Mouse (Mus musculus) limb, embryonic 11.5 days (tissue): ENCODE data around the gene Aqp1. TPM values are rescaled to one million over a fixed set of nuclear protein-coding genes. Genes with fewer than 3 reads are reported as not detected.

Experiments
- ATAC-seq: fragments of 200-750 bp; cut with Nextera tagmentation; 2 replicates; pipeline ENCODE4 v1.8.0; 2017; ENCODE audit warnings: low read depth; ENCODE audit not compliant: insufficient number of reproducible peaks, low FRiP score, low TSS enrichment
- DNase-seq: peaks from one replicate; pipeline ENCODE4 v3.0.0-alpha.2; 2015; ENCODE audit warnings: low spot score
- H3K27ac ChIP-seq: fragments of 300-500 bp; sonication (generic); replicated peaks from 2 replicates; pipeline ENCODE4 v1.5.1; 2014; ENCODE audit warnings: low read depth, mild to moderate bottlenecking, low read length
- H3K27me3 ChIP-seq: fragments of 300-500 bp; sonication (generic); 2 replicates; pipeline ENCODE4 v1.6.1; 2014; ENCODE audit warnings: mild to moderate bottlenecking, low read length, mixed read lengths; ENCODE audit not compliant: control insufficient read depth, insufficient read depth
- H3K36me3 ChIP-seq: fragments of 300-500 bp; sonication (generic); 2 replicates; pipeline ENCODE4 v1.6.1; 2014; ENCODE audit warnings: mild to moderate bottlenecking, low read length, moderate library complexity, mixed read lengths; ENCODE audit not compliant: control insufficient read depth, insufficient read depth
- H3K4me1 ChIP-seq: fragments of 300-500 bp; sonication (generic); 2 replicates; pipeline ENCODE4 v1.6.1; 2014; ENCODE audit warnings: low read length, mixed read lengths; ENCODE audit not compliant: control insufficient read depth, insufficient read depth
- H3K4me2 ChIP-seq: fragments of 300-500 bp; sonication (generic); 2 replicates; pipeline ENCODE4 v1.6.1; 2014; ENCODE audit warnings: low read depth, mild to moderate bottlenecking, moderate library complexity; ENCODE audit not compliant: severe bottlenecking
- H3K4me3 ChIP-seq: fragments of 300-500 bp; sonication (generic); 2 replicates; pipeline ENCODE4 v1.5.1; 2014; ENCODE audit warnings: low read depth, low read length
- H3K9ac ChIP-seq: fragments of 300-500 bp; sonication (generic); 2 replicates; pipeline ENCODE4 v1.6.1; 2014; ENCODE audit warnings: mild to moderate bottlenecking, low read length
- H3K9me3 ChIP-seq: fragments of 300-500 bp; sonication (generic); 2 replicates; pipeline ENCODE4 v1.6.1; 2016; ENCODE audit warnings: low read length; ENCODE audit not compliant: control insufficient read depth
- WGBS: fragments of 180-500 bp; shearing (Covaris S2); extraction: QIAGEN DNeasy Blood & Tissue Kit; methylation state at CpG from one replicate; pipeline ENCODE4 v1.1.7; 2014; 5-methylcytosine and 5-hydroxymethylcytosine counted together
- polyA plus RNA-seq: library from polyadenylated mRNA; unstranded; fragments of >200 nt; fragmentation: Nextera tagmentation; extraction: Ambion mirVana; gene quantifications from 2 replicates; pipeline ENCODE4 v1.2.1, GENCODE M21; 2014

Gene Aqp1
- polyA plus RNA-seq, 1 experiment from 2014 or later: 0.64 TPM

DNA sequence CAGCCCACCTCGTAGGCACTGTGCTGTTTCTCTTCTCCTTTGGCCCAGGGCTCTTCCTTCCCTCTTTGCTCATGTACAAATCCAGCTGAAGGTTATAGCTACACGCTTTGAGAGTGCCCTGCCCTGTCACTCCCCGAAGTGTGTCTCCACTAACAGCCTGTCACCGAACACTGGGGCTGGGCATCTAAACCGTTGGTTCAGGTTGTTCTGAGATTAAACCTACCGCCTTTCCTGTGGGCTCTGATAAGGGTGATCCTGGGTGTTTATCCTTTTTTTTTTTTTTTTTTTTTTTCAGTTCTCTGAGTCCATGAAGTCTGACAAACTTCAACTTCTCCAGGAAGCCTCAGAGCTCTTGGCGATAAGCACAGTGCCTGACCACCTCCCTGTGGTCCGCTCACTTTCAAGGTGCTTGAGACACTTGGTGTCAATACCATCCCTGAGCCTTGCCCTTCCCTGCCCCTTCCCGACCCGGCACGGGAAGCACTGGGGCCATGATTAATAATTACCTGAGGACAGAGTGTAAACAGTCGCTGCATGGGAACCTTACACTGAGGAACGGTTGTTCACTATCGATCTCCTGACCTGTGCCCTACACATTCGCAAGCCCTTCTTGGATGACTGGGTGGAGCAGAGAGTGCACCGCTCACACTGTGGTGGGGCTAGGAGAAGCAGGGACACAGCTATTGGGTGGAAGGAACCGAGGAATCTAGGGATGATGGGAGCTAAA lies 12.2 kb upstream of the Aqp1 start:
- H3K4me1 ChIP-seq: no peaks in the 10 kb centered on the region
- no peak for DNase-seq
- no peak overlapping the region for H3K4me3 ChIP-seq
- no peak overlapping the region for H3K4me2 ChIP-seq
- no peak for ATAC-seq
- H3K27ac ChIP-seq: no peak overlapping the region
- H3K36me3 ChIP-seq: no peaks in the 10 kb centered on the region
- no peaks in the 10 kb centered on the region for H3K27me3 ChIP-seq
- WGBS: 85% methylated on average over 17 of the region's 17 CpGs
- H3K9ac ChIP-seq: no peak overlapping the region
- H3K9me3 ChIP-seq: no peaks in the 10 kb centered on the region

DNA sequence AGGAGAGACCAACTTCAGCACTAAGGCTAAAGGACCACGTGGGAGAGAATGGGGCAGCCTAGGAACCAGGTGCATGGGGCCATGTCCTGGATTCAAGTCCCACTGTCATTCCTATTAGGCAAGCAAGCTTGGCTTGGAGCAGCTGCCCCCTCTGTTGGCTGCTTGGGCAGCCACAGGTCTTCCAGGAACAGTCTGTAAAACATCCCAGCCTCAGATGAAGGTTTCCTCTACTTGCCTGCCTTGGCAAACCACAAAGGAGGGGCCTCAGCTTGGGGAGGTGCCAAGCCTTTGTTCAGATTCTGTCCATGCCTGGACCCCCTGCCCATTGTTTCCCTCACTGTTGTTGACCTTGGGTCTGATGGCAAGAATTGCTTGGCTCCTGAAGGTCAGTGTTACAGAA lies 11.4 kb upstream of the Aqp1 start:
- Histone ChIP-seq H3K9me3 (no peaks in the 10 kb centered on the region), H3K4me2 (no peak overlapping the region), H3K4me1 (no peaks in the 10 kb centered on the region), H3K9ac (no peak overlapping the region), H3K4me3 (no peak overlapping the region), H3K36me3 (no peaks in the 10 kb centered on the region), H3K27me3 (no peaks in the 10 kb centered on the region), H3K27ac (no peak overlapping the region)
- WGBS: 65% methylated on average over 1 of the region's 1 CpGs
- DNase-seq (no peak), ATAC-seq (no peak)

DNA sequence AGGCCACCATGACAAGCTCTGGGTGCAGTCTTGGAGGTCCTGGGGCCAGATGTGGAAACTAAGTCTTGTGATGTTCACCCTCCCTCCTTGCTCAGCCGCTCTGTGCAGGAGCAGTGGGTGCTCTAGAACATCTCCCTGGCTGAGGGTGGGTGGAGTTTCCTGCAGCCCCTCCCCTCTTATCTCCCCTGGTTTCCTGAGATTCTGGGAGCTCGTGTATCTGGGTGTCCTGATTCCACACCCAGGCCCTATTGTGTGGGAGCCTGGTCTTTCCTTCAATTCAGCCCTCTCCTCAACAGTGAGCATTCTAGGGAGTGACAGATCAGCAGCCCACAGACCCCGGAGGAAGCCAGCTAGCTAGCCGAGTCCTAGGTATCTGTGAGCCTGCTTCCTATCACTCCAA lies 9.9 kb upstream of the Aqp1 start:
- DNase-seq (no peak), ATAC-seq (no peak)
- no peaks in the 10 kb centered on the region for H3K9me3 ChIP-seq
- H3K4me1 ChIP-seq: 0 out of 2 replicates have a peak, but pooled peaks cover 3% of the 10 kb centered on the region
- H3K4me2 ChIP-seq: no peak overlapping the region
- WGBS: 79% methylated on average over 4 of the region's 4 CpGs
- no peaks in the 10 kb centered on the region for H3K27me3 ChIP-seq
- no peaks in the 10 kb centered on the region for H3K36me3 ChIP-seq
- H3K9ac ChIP-seq: no peak overlapping the region
- H3K4me3 ChIP-seq: no peak overlapping the region
- no peak overlapping the region for H3K27ac ChIP-seq

DNA sequence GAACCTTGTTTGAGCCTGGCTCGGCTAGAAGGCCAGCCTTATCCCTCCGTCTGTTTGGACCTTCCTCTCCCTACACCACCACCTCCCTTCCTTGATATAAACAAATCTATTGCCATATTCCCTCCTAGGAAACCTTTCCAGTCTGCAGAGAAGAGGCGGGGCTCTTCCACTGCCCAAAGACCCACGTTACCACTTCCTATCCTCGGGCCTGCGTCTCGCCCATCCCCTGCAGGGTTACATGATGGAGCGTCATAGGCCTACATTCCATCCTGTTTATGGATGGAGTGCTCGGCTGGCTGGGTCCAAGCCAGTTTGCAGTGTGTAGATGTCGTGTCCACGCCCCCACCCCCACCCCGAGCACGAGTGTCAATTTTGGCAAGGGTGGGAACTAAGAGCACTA lies 8.9 kb upstream of the Aqp1 start:
- Histone ChIP-seq H3K36me3 (no peaks in the 10 kb centered on the region), H3K9ac (no peak overlapping the region), H3K27me3 (no peaks in the 10 kb centered on the region), H3K27ac (no peak overlapping the region), H3K4me3 (no peak overlapping the region), H3K9me3 (no peaks in the 10 kb centered on the region), H3K4me1 (0 out of 2 replicates have a peak, but pooled peaks cover 3% of the 10 kb centered on the region), H3K4me2 (no peak overlapping the region)
- DNase-seq: no peak
- WGBS: 85% methylated on average over 13 of the region's 13 CpGs
- no peak for ATAC-seq

DNA sequence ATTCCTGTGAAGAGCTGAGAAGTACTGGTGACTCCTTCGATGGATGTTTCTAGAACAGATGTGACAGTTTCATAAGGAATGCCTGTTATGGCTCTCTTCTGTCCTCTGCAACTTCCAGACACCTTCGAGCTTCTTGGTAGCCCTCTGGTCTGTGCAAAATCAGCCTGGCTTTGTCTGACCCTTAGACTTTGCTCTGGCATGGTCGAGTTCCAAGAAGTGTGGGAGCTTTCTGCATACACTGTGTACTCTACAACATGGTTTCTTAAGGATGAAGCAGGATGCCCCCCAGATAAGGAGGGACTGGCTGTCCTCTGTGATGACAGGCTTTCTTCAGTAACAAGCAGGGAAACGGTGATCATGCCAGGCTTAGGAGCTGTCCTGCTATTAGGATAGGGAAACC lies 8.1 kb upstream of the Aqp1 start:
- Histone ChIP-seq H3K9me3 (no peaks in the 10 kb centered on the region), H3K9ac (no peak overlapping the region), H3K27ac (no peak overlapping the region), H3K27me3 (no peaks in the 10 kb centered on the region), H3K4me3 (no peak overlapping the region), H3K4me2 (no peak overlapping the region), H3K4me1 (0 out of 2 replicates have a peak, but pooled peaks cover 3% of the 10 kb centered on the region), H3K36me3 (no peaks in the 10 kb centered on the region)
- ATAC-seq (no peak), DNase-seq (no peak)
- WGBS: 80% methylated on average over 4 of the region's 4 CpGs

DNA sequence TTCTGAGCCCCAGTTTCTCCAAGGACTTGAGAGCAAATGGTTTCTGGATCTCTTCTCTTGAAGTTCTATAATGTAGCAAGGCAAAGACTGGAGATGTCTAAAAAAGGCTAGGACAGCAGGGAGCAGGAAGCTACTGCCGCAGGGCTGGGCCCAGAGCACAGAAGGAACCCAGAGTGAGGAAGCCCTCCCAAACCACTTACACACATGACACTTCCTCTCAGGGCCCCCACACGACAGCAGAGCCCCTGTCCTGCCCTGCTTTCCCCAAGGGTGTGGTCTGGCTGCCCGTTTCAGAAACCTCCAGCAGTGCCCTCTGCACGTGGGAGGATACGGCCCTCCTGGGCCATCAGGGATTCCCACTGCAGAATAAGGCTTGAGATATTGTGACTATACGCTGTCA lies 4.9 kb upstream of the Aqp1 start:
- ATAC-seq: no peak
- DNase-seq: no peak
- Histone ChIP-seq H3K9ac (no peak overlapping the region), H3K4me3 (no peak overlapping the region), H3K9me3 (no peaks in the 10 kb centered on the region), H3K36me3 (no peaks in the 10 kb centered on the region), H3K4me2 (no peak overlapping the region), H3K4me1 (peaks cover 12% of the 10 kb centered on the region; the same call in 1 of the 2 replicates), H3K27ac (no peak overlapping the region), H3K27me3 (no peaks in the 10 kb centered on the region)
- WGBS: 69% methylated on average over 6 of the region's 6 CpGs

DNA sequence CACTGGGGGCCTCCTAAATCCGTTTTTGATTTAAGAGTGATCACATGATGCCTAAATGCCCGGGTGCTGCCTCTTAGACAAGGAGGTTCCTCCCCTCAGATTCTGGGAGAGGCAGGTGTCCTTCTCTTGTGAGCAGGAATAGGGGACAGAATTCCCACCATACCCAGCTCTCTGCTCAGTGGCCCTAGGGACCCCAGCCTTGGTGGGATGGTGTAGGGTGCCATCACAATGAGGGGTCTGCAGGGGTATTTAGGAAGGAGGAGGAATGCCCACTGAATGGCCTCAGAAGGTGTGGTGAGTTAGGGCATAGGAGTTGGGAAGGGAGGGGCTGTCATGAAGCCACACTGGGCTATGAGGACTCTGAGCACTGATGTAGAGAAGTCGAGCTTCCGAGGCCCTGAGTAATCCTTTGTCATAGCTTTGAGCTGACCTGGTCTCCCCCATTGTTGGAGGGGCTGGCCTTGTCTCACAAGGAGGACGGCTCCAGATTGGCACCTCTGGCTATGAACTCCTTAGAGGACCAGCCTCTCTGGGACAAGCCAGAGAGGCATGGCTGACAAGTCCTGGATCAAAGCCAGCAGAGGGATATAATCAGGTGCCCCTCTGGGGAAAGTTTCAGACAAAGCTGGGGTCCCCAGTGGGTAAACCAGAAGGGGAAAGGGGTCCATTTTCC lies 4.0 kb upstream of the Aqp1 start:
- Histone ChIP-seq H3K4me3 (no peak overlapping the region), H3K4me2 (no peak overlapping the region), H3K36me3 (no peaks in the 10 kb centered on the region), H3K9me3 (no peaks in the 10 kb centered on the region), H3K27me3 (no peaks in the 10 kb centered on the region), H3K27ac (no peak overlapping the region), H3K9ac (no peak overlapping the region), H3K4me1 (peaks cover 16% of the 10 kb centered on the region; the same call in 1 of the 2 replicates)
- WGBS: 66% methylated on average over 5 of the region's 5 CpGs
- ATAC-seq (no peak), DNase-seq (no peak)

DNA sequence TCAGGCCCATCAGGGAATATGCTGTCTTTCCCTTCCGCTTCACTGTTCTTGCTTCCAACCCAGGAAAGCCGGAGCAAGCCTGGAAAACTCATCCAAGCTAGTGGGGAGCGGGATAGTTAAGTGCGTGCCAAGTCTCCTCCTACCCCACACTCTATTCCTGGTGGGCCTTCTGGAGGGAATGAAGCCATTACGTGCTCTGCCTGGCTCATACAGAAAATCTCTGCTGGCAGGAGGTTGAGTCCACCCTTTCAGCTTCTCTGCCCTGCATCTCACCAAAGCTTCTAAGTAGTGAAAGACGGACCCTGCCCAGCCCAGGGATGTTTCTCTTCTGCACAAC lies 3.5 kb upstream of the Aqp1 start:
- Histone ChIP-seq H3K27me3 (no peaks in the 10 kb centered on the region), H3K36me3 (no peaks in the 10 kb centered on the region), H3K9ac (no peak overlapping the region), H3K4me1 (peaks cover 16% of the 10 kb centered on the region; the same call in 1 of the 2 replicates), H3K4me2 (no peak overlapping the region), H3K9me3 (no peaks in the 10 kb centered on the region), H3K4me3 (no peak overlapping the region), H3K27ac (no peak overlapping the region)
- ATAC-seq (no peak), DNase-seq (no peak)
- WGBS: 86% methylated on average over 6 of the region's 6 CpGs
